Mouse (Mus musculus): ENCODE data around the gene Ppp4r2. TPM values are rescaled to one million over a fixed set of nuclear protein-coding genes. Genes with fewer than 3 reads are reported as not detected.
"Not testable (repeated sequence)": the region's sequence is repeated elsewhere in the genome, so short reads cannot be mapped to it uniquely, and the experiment has no call there.

Gene Ppp4r2
- total RNA-seq, 2 experiments from 2014 or later, result 59.3 to 70.9 TPM

GRCm38 (mm10) chr6:100834489-100835160 is 1.2 kb downstream of the Ppp4r2 start:
- Histone ChIP-seq H3K27ac (peak overlapping the region; percentile 89), H3K4me3 (peak overlapping the region; percentile 95)
- intact Hi-C loops (cut with DNase I), result no loop called here
- no peak for TF ChIP-seq CTCF (IDR thresholded peaks at IDR 0.05)
- no peak for DNase-seq

- no peak for DNase-seq
- TF ChIP-seq CTCF (IDR thresholded peaks at IDR 0.05), result no peak
- Histone ChIP-seq H3K27ac (no peak overlapping the region), H3K4me3 (no peak overlapping the region)
- intact Hi-C loops (cut with DNase I), result no loop called here
Observed at GRCm38 (mm10) chr6:100845058-100845457, 11.6 kb downstream of the Ppp4r2 start.

- TF ChIP-seq CTCF (IDR thresholded peaks at IDR 0.05), result no peak
- peak overlapping the region; percentile 63; the same call in 1 of the 2 replicates for H3K27ac ChIP-seq
- intact Hi-C loops (cut with DNase I), result no loop called here
- no peak overlapping the region for H3K4me3 ChIP-seq
- DNase-seq, result no peak
Observed at GRCm38 (mm10) chr6:100847264-100847663, 13.8 kb downstream of the Ppp4r2 start.

- intact Hi-C loops (cut with DNase I), result no loop called here
- no peak overlapping the region for H3K4me3 ChIP-seq
- no peak for DNase-seq
- no peak for TF ChIP-seq CTCF (IDR thresholded peaks at IDR 0.05)
- H3K27ac ChIP-seq, result peak overlapping the region; percentile 63
Observed at GRCm38 (mm10) chr6:100848682-100849375, 15.4 kb downstream of the Ppp4r2 start.

- H3K27ac ChIP-seq, result peak overlapping the region; percentile 24; the same call in 1 of the 2 replicates
- H3K4me3 ChIP-seq, result no peak overlapping the region
- intact Hi-C loops (cut with DNase I), result no loop called here
- no peak for DNase-seq
- TF ChIP-seq CTCF (IDR thresholded peaks at IDR 0.05), result no peak
Observed at GRCm38 (mm10) chr6:100850671-100851081, 17.3 kb downstream of the Ppp4r2 start.

- DNase-seq, result no peak
- no peak for TF ChIP-seq CTCF (IDR thresholded peaks at IDR 0.05)
- no peak overlapping the region for H3K4me3 ChIP-seq
- no peak overlapping the region for H3K27ac ChIP-seq
- intact Hi-C loops (cut with DNase I), result no loop called here
Observed at GRCm38 (mm10) chr6:100851083-100851482, 17.7 kb downstream of the Ppp4r2 start.

- DNase-seq, result no peak
- no peak for TF ChIP-seq CTCF (IDR thresholded peaks at IDR 0.05)
- Histone ChIP-seq H3K4me3 (no peak overlapping the region), H3K27ac (no peak overlapping the region)
- intact Hi-C loops (cut with DNase I), result no loop called here
Observed at GRCm38 (mm10) chr6:100865321-100865720, 31.9 kb downstream of the Ppp4r2 start.

- H3K27ac ChIP-seq; H3K4me3 ChIP-seq; DNase-seq; intact Hi-C loops (cut with DNase I): not testable (repeated sequence)
Observed at GRCm38 (mm10) chr6:100865788-100866187, 32.4 kb downstream of the Ppp4r2 start.

GRCm38 (mm10) chr6:100866246-100866645 is 32.8 kb downstream of the Ppp4r2 start:
- intact Hi-C loops (cut with DNase I); H3K27ac ChIP-seq: not testable (repeated sequence)

GRCm38 (mm10) chr6:100868863-100869262 is 35.4 kb downstream of the Ppp4r2 start:
- DNase-seq, result no peak
- TF ChIP-seq CTCF (IDR thresholded peaks at IDR 0.05), result no peak
- no peak overlapping the region for H3K27ac ChIP-seq
- H3K4me3 ChIP-seq, result no peak overlapping the region
- intact Hi-C loops (cut with DNase I), result no loop called here

More at GRCm38 (mm10) chr6:100866246-100866645, 32.8 kb downstream of the Ppp4r2 start:
- H3K4me3 ChIP-seq, DNase-seq: not testable (repeated sequence)

GRCm38 (mm10) chr6:100869909-100870308 is 36.5 kb downstream of the Ppp4r2 start:
- Histone ChIP-seq H3K4me3 (no peak overlapping the region), H3K27ac (no peak overlapping the region)
- DNase-seq, result no peak
- TF ChIP-seq CTCF (IDR thresholded peaks at IDR 0.05), result no peak
- intact Hi-C loops (cut with DNase I), result no loop called here

GRCm38 (mm10) chr6:100873191-100873590 is 39.8 kb downstream of the Ppp4r2 start:
- intact Hi-C loops (cut with DNase I), result no loop called here
- no peak for TF ChIP-seq CTCF (IDR thresholded peaks at IDR 0.05)

GRCm38 (mm10) chr6:100875862-100876623 is 42.6 kb downstream of the Ppp4r2 start:
- intact Hi-C loops (cut with DNase I), result loop anchor here (1.0 to 5.0 kb wide), 3 partner anchors 107 to 264 kb away; no protein-coding TSS in a partner anchor
- TF ChIP-seq CTCF (IDR thresholded peaks at IDR 0.05), result peak; percentile 88
- no peak overlapping the region for H3K4me3 ChIP-seq
- no peak overlapping the region for H3K27ac ChIP-seq
- DNase-seq, result peak; percentile 70

More at GRCm38 (mm10) chr6:100873191-100873590, 39.8 kb downstream of the Ppp4r2 start:
- H3K27ac ChIP-seq, result no peak overlapping the region
- DNase-seq, result no peak
- no peak overlapping the region for H3K4me3 ChIP-seq
